Mouse (Mus musculus): ENCODE data around the gene Gm6685.
"Not testable (repeated sequence)": the region's sequence is repeated elsewhere in the genome, so short reads cannot be mapped to it uniquely, and the experiment has no call there.

The Gm6685 gene

GRCm38 (mm10) chr11:28339224-28340150 is at the start of gene Gm6685:
Gene Gm6685, minus strand, starts transcription at chr11:28339867.
- DNase-seq (ENCODE audit: low read depth, low spot score); H3K27me3 ChIP-seq (ENCODE audit: control insufficient read depth, insufficient read depth, low read length, poor library complexity, severe bottlenecking); H3K36me3 ChIP-seq (ENCODE audit: control insufficient read depth, insufficient read depth, low read length, poor library complexity, severe bottlenecking): not testable (repeated sequence)

GRCm38 (mm10) chr11:28375891-28376290 is 36.2 kb upstream of the Gm6685 start:
- no peak for DNase-seq (ENCODE audit: low read depth, low spot score)
- no peaks in the 10 kb centered on the region for H3K36me3 ChIP-seq (ENCODE audit: control insufficient read depth, insufficient read depth, low read length, poor library complexity, severe bottlenecking)

GRCm38 (mm10) chr11:28374636-28375035 is 35.0 kb upstream of the Gm6685 start:
- DNase-seq (ENCODE audit: low read depth, low spot score) = no peak
- no peaks in the 10 kb centered on the region for H3K36me3 ChIP-seq (ENCODE audit: control insufficient read depth, insufficient read depth, low read length, poor library complexity, severe bottlenecking)
- no peaks in the 10 kb centered on the region for H3K27me3 ChIP-seq (ENCODE audit: control insufficient read depth, insufficient read depth, low read length, poor library complexity, severe bottlenecking)

More at GRCm38 (mm10) chr11:28375891-28376290, 36.2 kb upstream of the Gm6685 start:
- no peaks in the 10 kb centered on the region for H3K27me3 ChIP-seq (ENCODE audit: control insufficient read depth, insufficient read depth, low read length, poor library complexity, severe bottlenecking)

GRCm38 (mm10) chr11:28371381-28371780 is 31.7 kb upstream of the Gm6685 start:
- not testable (repeated sequence) for H3K27me3 ChIP-seq (ENCODE audit: control insufficient read depth, insufficient read depth, low read length, poor library complexity, severe bottlenecking); H3K36me3 ChIP-seq (ENCODE audit: control insufficient read depth, insufficient read depth, low read length, poor library complexity, severe bottlenecking); DNase-seq (ENCODE audit: low read depth, low spot score)

- Histone ChIP-seq H3K36me3 (ENCODE audit: control insufficient read depth, insufficient read depth, low read length, poor library complexity, severe bottlenecking) (no peaks in the 10 kb centered on the region), H3K27me3 (ENCODE audit: control insufficient read depth, insufficient read depth, low read length, poor library complexity, severe bottlenecking) (no peaks in the 10 kb centered on the region)
- DNase-seq (ENCODE audit: low read depth, low spot score) = no peak
Measured at GRCm38 (mm10) chr11:28365929-28366244, 26.2 kb upstream of the Gm6685 start.

GRCm38 (mm10) chr11:28365209-28365928 is 25.7 kb upstream of the Gm6685 start:
- Histone ChIP-seq H3K36me3 (ENCODE audit: control insufficient read depth, insufficient read depth, low read length, poor library complexity, severe bottlenecking) (no peaks in the 10 kb centered on the region), H3K27me3 (ENCODE audit: control insufficient read depth, insufficient read depth, low read length, poor library complexity, severe bottlenecking) (no peaks in the 10 kb centered on the region)
- DNase-seq (ENCODE audit: low read depth, low spot score) = peak; percentile 0

- Histone ChIP-seq H3K27me3 (ENCODE audit: control insufficient read depth, insufficient read depth, low read length, poor library complexity, severe bottlenecking) (no peaks in the 10 kb centered on the region), H3K36me3 (ENCODE audit: control insufficient read depth, insufficient read depth, low read length, poor library complexity, severe bottlenecking) (no peaks in the 10 kb centered on the region)
- no peak for DNase-seq (ENCODE audit: low read depth, low spot score)
Measured at GRCm38 (mm10) chr11:28343465-28343864, 3.8 kb upstream of the Gm6685 start.

GRCm38 (mm10) chr11:28341887-28342286 is 2.2 kb upstream of the Gm6685 start:
- DNase-seq (ENCODE audit: low read depth, low spot score) = no peak
- no peaks in the 10 kb centered on the region for H3K36me3 ChIP-seq (ENCODE audit: control insufficient read depth, insufficient read depth, low read length, poor library complexity, severe bottlenecking)
- H3K27me3 ChIP-seq (ENCODE audit: control insufficient read depth, insufficient read depth, low read length, poor library complexity, severe bottlenecking) = no peaks in the 10 kb centered on the region

- Histone ChIP-seq H3K36me3 (ENCODE audit: control insufficient read depth, insufficient read depth, low read length, poor library complexity, severe bottlenecking) (no peaks in the 10 kb centered on the region), H3K27me3 (ENCODE audit: control insufficient read depth, insufficient read depth, low read length, poor library complexity, severe bottlenecking) (no peaks in the 10 kb centered on the region)
- DNase-seq (ENCODE audit: low read depth, low spot score) = no peak
Measured at GRCm38 (mm10) chr11:28327878-28328277, 11.8 kb downstream of the Gm6685 start.

- Histone ChIP-seq H3K36me3 (ENCODE audit: control insufficient read depth, insufficient read depth, low read length, poor library complexity, severe bottlenecking) (no peaks in the 10 kb centered on the region), H3K27me3 (ENCODE audit: control insufficient read depth, insufficient read depth, low read length, poor library complexity, severe bottlenecking) (no peaks in the 10 kb centered on the region)
- no peak for DNase-seq (ENCODE audit: low read depth, low spot score)
Measured at GRCm38 (mm10) chr11:28313396-28313795, 26.3 kb downstream of the Gm6685 start.

GRCm38 (mm10) chr11:28307723-28308122 is 31.9 kb downstream of the Gm6685 start:
- Histone ChIP-seq H3K36me3 (ENCODE audit: control insufficient read depth, insufficient read depth, low read length, poor library complexity, severe bottlenecking) (no peaks in the 10 kb centered on the region), H3K27me3 (ENCODE audit: control insufficient read depth, insufficient read depth, low read length, poor library complexity, severe bottlenecking) (no peaks in the 10 kb centered on the region)
- DNase-seq (ENCODE audit: low read depth, low spot score) = no peak

GRCm38 (mm10) chr11:28290440-28290839 is 49.2 kb downstream of the Gm6685 start:
- Histone ChIP-seq H3K27me3 (ENCODE audit: control insufficient read depth, insufficient read depth, low read length, poor library complexity, severe bottlenecking) (no peaks in the 10 kb centered on the region), H3K36me3 (ENCODE audit: control insufficient read depth, insufficient read depth, low read length, poor library complexity, severe bottlenecking) (no peaks in the 10 kb centered on the region)
- DNase-seq (ENCODE audit: low read depth, low spot score) = no peak
